8 mouse cellular contexts compared by ENCODE assay signal in the genomic region with DNA sequence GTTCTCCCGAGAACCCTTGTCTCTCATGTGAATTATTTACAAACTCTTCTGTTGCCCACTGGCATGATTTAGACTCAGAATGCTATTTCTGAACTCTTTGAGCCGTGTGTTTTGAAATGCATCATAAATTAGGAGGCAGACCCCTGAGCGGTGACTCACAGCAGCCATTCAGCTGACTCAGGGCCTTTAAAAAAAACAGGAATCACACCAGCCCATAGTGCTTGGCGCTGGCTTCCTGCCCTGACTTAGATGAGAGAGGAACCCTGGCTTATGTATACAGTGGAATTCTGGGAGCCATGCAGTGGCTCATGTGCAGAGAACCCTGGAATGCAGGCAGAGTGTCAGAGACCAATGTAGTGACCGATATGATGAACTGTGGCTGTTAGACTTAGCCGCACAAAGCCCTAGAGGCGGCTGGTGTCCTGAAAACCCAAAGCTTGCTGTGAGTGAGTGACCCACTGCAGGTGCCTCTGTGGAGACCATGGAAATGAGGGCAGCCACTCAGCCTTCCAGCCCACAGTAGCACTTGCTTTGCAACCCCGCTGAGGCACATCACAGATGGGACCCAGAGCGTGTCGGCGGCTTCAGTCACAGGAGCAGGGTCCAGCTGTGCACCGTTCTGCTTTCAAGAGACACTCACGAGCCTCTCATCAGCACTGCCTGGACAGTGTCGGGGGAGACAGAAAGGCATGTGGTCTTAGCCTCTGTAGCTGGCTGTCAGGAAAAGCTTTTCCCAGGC.
DNase-seq lines count a peak whose midpoint lies in the region; ATAC-seq and TF ChIP-seq lines count a peak whose summit lies in the region.

No protein-coding gene starts in this region.

- H3K27me3 ChIP-seq in forebrain, embryonic 16.5 days (replicated peaks; ENCODE audit: control insufficient read depth, insufficient read depth, low read length) = no peaks in the 10 kb centered on the region
- H3K27me3 ChIP-seq in intestine, embryonic 15.5 days (replicated peaks) = no peaks in the 10 kb centered on the region
- H3K27me3 ChIP-seq in liver, embryonic 12.5 days (replicated peaks) = 0 out of 2 replicates have a peak, but pooled peaks cover 4% of the 10 kb centered on the region

- TF ChIP-seq CTCF in olfactory bulb, adult 2 months (IDR thresholded peaks at IDR 0.05; ENCODE audit: insufficient read depth, low read depth, low read length) = no peak

- 56% methylated on average over 14 of the region's 14 CpGs for WGBS in forebrain, embryonic 16.5 days
- WGBS in intestine, embryonic 15.5 days = 35% methylated on average over 14 of the region's 14 CpGs
- 50% methylated on average over 14 of the region's 14 CpGs for WGBS in liver, embryonic 12.5 days (ENCODE audit: insufficient replicate concordance)
- 56% methylated on average over 14 of the region's 14 CpGs for WGBS in olfactory bulb, adult 2 months

- H3K36me3 ChIP-seq in forebrain, embryonic 16.5 days (ENCODE audit: control insufficient read depth, insufficient read depth) = peaks cover 35% of the 10 kb centered on the region
- H3K36me3 ChIP-seq in intestine, embryonic 15.5 days = 0 out of 2 replicates have a peak, but pooled peaks cover 5% of the 10 kb centered on the region
- H3K36me3 ChIP-seq in liver, embryonic 12.5 days = peaks cover 9% of the 10 kb centered on the region

- H3K9me3 ChIP-seq in forebrain, embryonic 16.5 days (ENCODE audit: control insufficient read depth, low read length) = no peaks in the 10 kb centered on the region
- H3K9me3 ChIP-seq in intestine, embryonic 15.5 days = no peaks in the 10 kb centered on the region
- no peaks in the 10 kb centered on the region for H3K9me3 ChIP-seq in liver, embryonic 12.5 days (replicated peaks)

- TF ChIP-seq POLR2A in olfactory bulb, adult 2 months (IDR thresholded peaks at IDR 0.05; ENCODE audit: insufficient read depth, low read depth, low read length) = no peak

- no peak overlapping the region for H3K4me3 ChIP-seq in forebrain, embryonic 16.5 days (replicated peaks; ENCODE audit: low read length)
- H3K4me3 ChIP-seq in intestine, embryonic 15.5 days (replicated peaks) = no peak overlapping the region
- no peak overlapping the region for H3K4me3 ChIP-seq in liver, embryonic 12.5 days
- no peak overlapping the region for H3K4me3 ChIP-seq in olfactory bulb, adult 2 months (ENCODE audit: insufficient read depth, low read depth, low read length)

- peak overlapping the region; percentile 18; the same call in 1 of the 2 replicates for H3K27ac ChIP-seq in forebrain, embryonic 16.5 days (ENCODE audit: low read length)
- H3K27ac ChIP-seq in intestine, embryonic 15.5 days = peak overlapping the region; percentile 73
- peak overlapping the region; percentile 54; the same call in 1 of the 2 replicates for H3K27ac ChIP-seq in liver, embryonic 12.5 days
- H3K27ac ChIP-seq in olfactory bulb, adult 2 months (ENCODE audit: insufficient read depth, low read depth, low read length) = 0 out of 2 replicates have a peak overlapping the region, but pooled peaks have one; percentile 16

- H3K9ac ChIP-seq in forebrain, embryonic 16.5 days (replicated peaks; ENCODE audit: low read depth, low read length) = no peak overlapping the region
- no peak overlapping the region for H3K9ac ChIP-seq in intestine, embryonic 15.5 days
- no peak overlapping the region for H3K9ac ChIP-seq in liver, embryonic 12.5 days

- ATAC-seq in forebrain, embryonic 16.5 days = no peak
- peak; percentile 67 for ATAC-seq in intestine, embryonic 15.5 days
- 0 out of 2 replicates have a peak, but pooled peaks have one; percentile 18 for ATAC-seq in liver, embryonic 12.5 days

- H3K4me2 ChIP-seq in forebrain, embryonic 16.5 days (ENCODE audit: low read length) = no peak overlapping the region
- peak overlapping the region; percentile 22; the same call in 1 of the 2 replicates for H3K4me2 ChIP-seq in intestine, embryonic 15.5 days (replicated peaks)
- H3K4me2 ChIP-seq in liver, embryonic 12.5 days = no peak overlapping the region

- DNase-seq in right cerebral cortex, adult 18-20 months = peak; percentile 68
- DNase-seq in right cerebral cortex, postnatal 4 days = no peak
- no peak for DNase-seq in spleen, postnatal 36 days (ENCODE audit: low spot score in 2 of 2)
- DNase-seq in cerebellum, adult 11-12 months = no peak

- H3K4me1 ChIP-seq in forebrain, embryonic 16.5 days (replicated peaks; ENCODE audit: control insufficient read depth, insufficient read depth, low read length) = peaks cover 22% of the 10 kb centered on the region
- H3K4me1 ChIP-seq in intestine, embryonic 15.5 days (replicated peaks) = peaks cover 35% of the 10 kb centered on the region
- peaks cover 14% of the 10 kb centered on the region for H3K4me1 ChIP-seq in liver, embryonic 12.5 days
- H3K4me1 ChIP-seq in olfactory bulb, adult 2 months (ENCODE audit: control insufficient read depth, insufficient read depth, low read length) = peaks cover 26% of the 10 kb centered on the region

Comparison
In these comparisons a context has a peak if more than half of its experiments do, and no peak if none do; other contexts are left out.
1. H3K27ac ChIP-seq: peak in every context shown above with its lines; median percentile 73 in intestine, embryonic 15.5 days; 54 in liver, embryonic 12.5 days; 18 in forebrain, embryonic 16.5 days; 16 in olfactory bulb, adult 2 months.